Mouse (Mus musculus) heart, embryonic 14.5 days (tissue): ENCODE results near the gene Spag8. TPM values are rescaled to one million over a fixed set of nuclear protein-coding genes. Genes with fewer than 3 reads are reported as not detected.

Experiments used
- ATAC-seq: fragments of 200-750 bp; cut with Nextera tagmentation; 2 replicates; pipeline ENCODE4 v1.8.0; 2017; ENCODE audit warnings: low read depth, moderate TSS enrichment; ENCODE audit not compliant: insufficient number of reproducible peaks, insufficient read depth, low FRiP score
- H3K27ac ChIP-seq, 2 experiments: fragments of 200-500 bp in 1 of 2; fragments of 300-500 bp in 1 of 2; sonication (generic) in 1 of 2; replicated peaks in 1 of 2; 2 replicates each; pipeline ENCODE4 v1.5.1; 2012 to 2014; ENCODE audit warnings: low read depth in 2 of 2, low read length in 2 of 2, control low read depth in 1 of 2, mild to moderate bottlenecking in 1 of 2, mixed read lengths in 1 of 2; ENCODE audit not compliant: control insufficient read depth in 1 of 2, insufficient read depth in 1 of 2
- H3K27me3 ChIP-seq: fragments of 300-500 bp; sonication (generic); 2 replicates; pipeline ENCODE4 v1.6.1; 2014; ENCODE audit warnings: mild to moderate bottlenecking, low read length, control low read depth; ENCODE audit not compliant: control insufficient read depth, insufficient read depth
- H3K36me3 ChIP-seq: fragments of 300-500 bp; sonication (generic); 2 replicates; pipeline ENCODE4 v1.6.1; 2014; ENCODE audit warnings: mild to moderate bottlenecking, control low read depth, low read length, mixed read lengths; ENCODE audit not compliant: control insufficient read depth, insufficient read depth
- H3K4me1 ChIP-seq, 2 experiments: fragments of 200-500 bp in 1 of 2; fragments of 300-500 bp in 1 of 2; sonication (generic) in 1 of 2; 2 replicates each; pipeline ENCODE4 v1.6.1; 2012 to 2014; ENCODE audit warnings: low read length in 2 of 2, control low read depth in 1 of 2, mixed read lengths in 1 of 2; ENCODE audit not compliant: control insufficient read depth in 2 of 2, insufficient read depth in 2 of 2
- H3K4me2 ChIP-seq: fragments of 300-500 bp; sonication (generic); 2 replicates; pipeline ENCODE4 v1.6.1; 2014; ENCODE audit warnings: mild to moderate bottlenecking, low read length
- H3K4me3 ChIP-seq, 2 experiments: fragments of 200-500 bp in 1 of 2; fragments of 300-500 bp in 1 of 2; sonication (generic) in 1 of 2; 2 replicates each; pipeline ENCODE4 v1.5.1; 2012 to 2014; ENCODE audit warnings: low read length in 2 of 2, mild to moderate bottlenecking in 2 of 2, control low read depth in 1 of 2, low read depth in 1 of 2, moderate library complexity in 1 of 2; ENCODE audit not compliant: control insufficient read depth in 1 of 2, insufficient read depth in 1 of 2
- H3K9ac ChIP-seq: fragments of 300-500 bp; sonication (generic); 2 replicates; pipeline ENCODE4 v1.6.1; 2014; ENCODE audit warnings: mild to moderate bottlenecking, low read length
- H3K9me3 ChIP-seq: fragments of 300-500 bp; sonication (generic); 2 replicates; pipeline ENCODE4 v1.6.1; 2016; ENCODE audit warnings: low read length, control low read depth; ENCODE audit not compliant: control insufficient read depth
- WGBS: fragments of 180-500 bp; shearing (Covaris S2); extraction: QIAGEN DNeasy Blood & Tissue Kit; methylation state at CpG from one replicate; pipeline ENCODE4 v1.1.7; 2014; 5-methylcytosine and 5-hydroxymethylcytosine counted together
- polyA plus RNA-seq: library from polyadenylated mRNA; unstranded; fragments of >200 nt; fragmentation: Nextera tagmentation; extraction: Ambion mirVana; gene quantifications from 2 replicates; pipeline ENCODE4 v1.2.1, GENCODE M21; 2014

The Spag8 gene
- polyA plus RNA-seq, 1 experiment from 2014 or later, result 0.77 TPM

DNA sequence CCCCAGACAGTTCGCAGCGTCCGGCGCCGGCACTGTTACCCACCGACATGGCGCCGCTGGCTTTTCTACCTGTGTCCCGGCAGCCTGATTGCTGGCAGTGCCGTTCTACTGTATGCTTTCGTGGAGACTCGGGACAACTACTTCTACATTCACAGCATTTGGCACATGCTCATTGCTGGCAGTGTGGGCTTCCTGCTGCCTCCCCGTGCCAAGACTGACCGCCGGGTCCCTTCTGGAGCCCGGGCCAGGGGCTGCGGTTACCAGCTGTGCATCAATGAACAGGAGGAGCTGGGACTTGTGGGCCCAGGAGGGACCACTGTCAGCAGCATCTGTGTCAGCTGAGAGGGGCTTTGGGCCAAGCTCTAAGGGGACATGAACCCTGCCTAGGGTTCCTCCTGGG, 36.6 kb upstream of the Spag8 start:
- no peak overlapping the region for H3K4me3 ChIP-seq
- peaks cover 31% of the 10 kb centered on the region for H3K36me3 ChIP-seq
- no peak for ATAC-seq
- H3K9ac ChIP-seq, result no peak overlapping the region
- no peak overlapping the region for H3K27ac ChIP-seq
- H3K27me3 ChIP-seq, result no peaks in the 10 kb centered on the region
- H3K4me2 ChIP-seq, result no peak overlapping the region
- peaks cover 6 to 15% of the 10 kb centered on the region in 2 experiments for H3K4me1 ChIP-seq
- WGBS, result 94% methylated on average over 17 of the region's 17 CpGs
- no peaks in the 10 kb centered on the region for H3K9me3 ChIP-seq

DNA sequence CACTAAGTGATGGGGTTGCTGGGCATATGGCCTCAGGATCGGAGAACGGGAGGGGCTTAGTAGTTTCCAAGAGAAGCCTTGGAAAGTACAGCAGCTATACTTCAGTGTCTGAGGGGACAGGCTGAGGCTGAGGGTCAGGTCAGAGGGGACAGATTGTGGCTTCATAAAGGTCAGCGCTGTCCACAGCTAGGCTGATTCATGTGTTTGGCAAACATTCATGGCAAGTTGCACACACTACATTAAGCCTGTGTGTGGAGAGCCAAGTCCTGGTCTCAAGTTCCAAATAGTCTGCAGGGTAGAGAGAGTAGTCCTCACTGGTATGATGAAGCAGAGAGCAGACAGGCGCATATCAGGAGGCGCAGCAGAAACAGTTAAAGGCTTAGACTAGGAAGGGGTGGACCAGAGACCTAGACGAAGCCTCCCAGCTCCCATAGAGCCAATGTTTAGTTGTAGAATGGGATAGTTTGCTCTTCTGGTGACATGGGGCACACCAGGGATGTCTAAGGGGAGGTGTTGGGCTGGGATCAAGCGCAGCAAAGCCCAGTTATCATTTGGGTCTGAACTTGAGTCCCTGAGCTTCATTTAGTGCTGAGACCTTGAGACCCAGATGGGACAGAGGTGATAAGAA, 26.1 kb upstream of the Spag8 start:
- Histone ChIP-seq H3K9ac (no peak overlapping the region), H3K36me3 (peaks cover 54% of the 10 kb centered on the region), H3K4me3 (no peak overlapping the region), H3K27ac (no peak overlapping the region), H3K4me2 (no peak overlapping the region), H3K9me3 (no peaks in the 10 kb centered on the region), H3K27me3 (no peaks in the 10 kb centered on the region), H3K4me1 (no peaks in the 10 kb centered on the region; a peak in 1 of 4 replicates)
- no peak for ATAC-seq
- 82% methylated on average over 7 of the region's 7 CpGs for WGBS

DNA sequence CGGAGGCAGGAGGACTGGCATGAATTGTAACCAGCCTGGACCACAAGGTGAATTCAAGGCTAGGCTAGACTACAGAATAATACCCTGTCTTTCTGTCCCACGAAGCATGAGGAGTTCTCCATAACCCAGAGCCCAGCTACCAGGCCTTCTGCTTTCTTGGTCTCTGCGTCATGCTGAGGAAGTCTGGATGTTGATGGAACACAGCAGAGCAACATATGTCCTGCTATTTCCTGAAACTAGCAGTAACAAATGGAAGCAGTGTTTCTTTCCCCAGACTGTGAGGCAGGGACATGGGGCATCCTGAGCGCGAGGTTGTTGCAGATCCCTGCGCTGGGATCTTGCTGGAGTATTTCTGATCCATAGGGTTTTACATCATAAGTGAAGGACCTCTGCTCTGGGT, 25.1 kb upstream of the Spag8 start:
- Histone ChIP-seq H3K27ac (no peak overlapping the region), H3K36me3 (peaks cover 56% of the 10 kb centered on the region), H3K4me2 (no peak overlapping the region), H3K27me3 (no peaks in the 10 kb centered on the region), H3K4me1 (no peaks in the 10 kb centered on the region; a peak in 1 of 4 replicates), H3K4me3 (no peak overlapping the region), H3K9me3 (no peaks in the 10 kb centered on the region), H3K9ac (no peak overlapping the region)
- no peak for ATAC-seq
- WGBS, result 81% methylated on average over 6 of the region's 6 CpGs

DNA sequence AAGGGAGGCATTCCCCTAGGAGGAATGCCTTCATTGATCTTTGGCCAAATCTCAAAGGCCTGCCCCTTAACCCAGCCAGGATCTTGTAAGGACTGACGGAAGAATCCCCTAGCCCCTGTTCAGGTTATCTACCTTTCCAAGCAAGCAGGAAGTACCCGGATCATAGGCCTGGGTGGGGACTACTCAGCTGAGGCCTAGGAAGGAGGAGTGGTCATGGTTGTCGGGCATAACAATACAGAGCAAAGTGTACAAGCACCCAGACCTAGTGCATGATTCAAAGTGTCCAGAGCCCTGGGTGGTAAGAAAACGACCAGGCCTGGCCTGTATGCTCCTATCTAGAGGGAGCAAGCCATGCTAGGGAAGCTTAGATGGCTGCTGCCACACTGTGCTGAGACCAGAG, 22.2 kb upstream of the Spag8 start:
- ATAC-seq, result no peak
- H3K9ac ChIP-seq, result no peak overlapping the region
- no peaks in the 10 kb centered on the region for H3K9me3 ChIP-seq
- no peaks in the 10 kb centered on the region for H3K27me3 ChIP-seq
- no peak overlapping the region for H3K4me2 ChIP-seq
- peaks cover 7 to 12% of the 10 kb centered on the region in 2 experiments; a peak in 3 of 4 replicates for H3K4me1 ChIP-seq
- no peak overlapping the region for H3K27ac ChIP-seq
- peaks cover 36% of the 10 kb centered on the region for H3K36me3 ChIP-seq
- 66% methylated on average over 4 of the region's 4 CpGs for WGBS
- H3K4me3 ChIP-seq, result no peak overlapping the region

GRCm38 (mm10) chr4:43674974-43675373, 21.6 kb upstream of the Spag8 start:
- Histone ChIP-seq H3K27ac (no peak overlapping the region), H3K4me3 (no peak overlapping the region), H3K9me3 (no peaks in the 10 kb centered on the region), H3K4me1 (peaks cover 7 to 15% of the 10 kb centered on the region in 2 experiments), H3K9ac (no peak overlapping the region), H3K36me3 (peaks cover 36% of the 10 kb centered on the region), H3K4me2 (no peak overlapping the region), H3K27me3 (no peaks in the 10 kb centered on the region)
- WGBS, result 80% methylated on average over 5 of the region's 5 CpGs
- ATAC-seq, result no peak

GRCm38 (mm10) chr4:43673703-43674102, 20.3 kb upstream of the Spag8 start:
- Histone ChIP-seq H3K36me3 (peaks cover 35% of the 10 kb centered on the region), H3K27ac (no peak overlapping the region), H3K9ac (no peak overlapping the region), H3K4me1 (peaks cover 11 to 22% of the 10 kb centered on the region in 2 experiments), H3K4me2 (no peak overlapping the region), H3K9me3 (no peaks in the 10 kb centered on the region), H3K4me3 (no peak overlapping the region), H3K27me3 (no peaks in the 10 kb centered on the region)
- 79% methylated on average over 8 of the region's 8 CpGs for WGBS
- ATAC-seq, result no peak

- Histone ChIP-seq H3K9me3 (no peaks in the 10 kb centered on the region), H3K4me2 (no peak overlapping the region), H3K27ac (no peak overlapping the region), H3K36me3 (peaks cover 19% of the 10 kb centered on the region), H3K4me3 (no peak overlapping the region), H3K4me1 (peaks cover 12 to 26% of the 10 kb centered on the region in 2 experiments), H3K9ac (no peak overlapping the region), H3K27me3 (peaks cover 1% of the 10 kb centered on the region; the same call in 1 of the 2 replicates)
- WGBS, result 4% methylated on average over 2 of the region's 2 CpGs
- ATAC-seq, result no peak
Measured at GRCm38 (mm10) chr4:43672070-43672469, 18.7 kb upstream of the Spag8 start.

- H3K4me2 ChIP-seq, result peak overlapping the region; percentile 69
- peaks cover under 1% of the 10 kb centered on the region; the same call in 1 of the 2 replicates for H3K36me3 ChIP-seq
- H3K27ac ChIP-seq, result peak overlapping the region in 1 of 2 experiments; percentile 62; a peak in 2 of 4 replicates
- H3K4me3 ChIP-seq, result peak overlapping the region; percentile 71 to 73
- ATAC-seq, result peak; percentile 77
- H3K27me3 ChIP-seq, result peaks cover 21% of the 10 kb centered on the region
- H3K9me3 ChIP-seq, result no peaks in the 10 kb centered on the region
- peaks cover 12 to 26% of the 10 kb centered on the region in 2 experiments for H3K4me1 ChIP-seq
- peak overlapping the region; percentile 86 for H3K9ac ChIP-seq
- 3% methylated on average over 20 of the region's 25 CpGs for WGBS
Measured at GRCm38 (mm10) chr4:43669428-43669794, 16.0 kb upstream of the Spag8 start.
